Mouse (Mus musculus) embryo, embryonic 10 days (tissue): ENCODE results near the gene Nfatc2.

ENCODE experiments used
- DNase-seq: peaks from one replicate; pipeline ENCODE4 v3.0.0-alpha.2; 2015; ENCODE audit warnings: low spot score

Gene Nfatc2

DNA sequence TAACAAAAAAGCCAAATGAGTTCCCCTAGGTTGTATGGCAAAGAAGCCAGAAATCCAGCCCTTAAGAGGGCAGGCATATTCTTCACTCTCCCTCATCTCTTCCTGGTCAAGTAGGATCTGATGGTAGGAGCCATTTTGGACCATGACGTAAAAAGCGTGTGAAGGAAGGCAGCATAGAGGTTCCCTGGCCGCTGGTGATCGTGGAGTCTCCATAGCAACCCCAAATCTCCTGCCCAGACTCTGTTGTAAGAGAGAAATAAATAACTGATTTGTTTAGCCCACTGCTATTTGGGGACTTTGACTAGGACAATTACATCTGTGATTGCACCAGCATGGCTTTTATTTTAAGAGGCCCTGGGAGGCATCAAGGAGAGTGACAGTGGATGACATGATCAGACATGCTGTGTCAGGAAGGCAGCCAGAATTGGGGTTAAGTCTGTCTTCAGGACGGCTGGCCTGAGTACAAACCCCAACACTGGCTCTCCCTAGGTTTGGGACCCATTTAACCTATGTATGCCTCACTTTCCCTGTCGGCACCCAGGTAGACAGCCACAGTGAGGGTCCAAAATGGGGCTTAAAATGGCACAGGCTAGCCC is 8.3 kb upstream of the Nfatc2 start:
- DNase-seq: no peak

DNA sequence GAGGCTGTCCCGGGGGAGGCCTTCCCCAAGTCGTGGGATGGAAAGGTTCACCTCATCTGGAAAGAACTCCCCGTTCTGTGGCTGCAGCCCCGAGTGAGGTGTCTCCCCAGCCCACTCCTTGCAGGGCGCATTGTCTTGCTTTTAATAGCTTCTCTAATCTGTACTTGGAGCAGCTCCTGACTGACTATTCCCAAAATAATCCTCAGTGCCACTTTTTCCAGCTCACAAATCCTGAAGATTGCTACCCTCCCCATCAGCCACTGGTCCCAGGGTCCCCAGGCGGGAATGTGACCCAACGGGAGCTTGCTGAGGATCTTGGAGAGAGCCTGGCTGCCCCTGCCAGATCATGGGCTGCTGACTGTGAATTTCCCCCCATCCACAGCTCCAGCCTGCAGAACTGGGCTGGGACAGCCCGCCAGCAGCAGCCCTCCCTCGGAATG is 6.7 kb upstream of the Nfatc2 start:
- DNase-seq: no peak

DNA sequence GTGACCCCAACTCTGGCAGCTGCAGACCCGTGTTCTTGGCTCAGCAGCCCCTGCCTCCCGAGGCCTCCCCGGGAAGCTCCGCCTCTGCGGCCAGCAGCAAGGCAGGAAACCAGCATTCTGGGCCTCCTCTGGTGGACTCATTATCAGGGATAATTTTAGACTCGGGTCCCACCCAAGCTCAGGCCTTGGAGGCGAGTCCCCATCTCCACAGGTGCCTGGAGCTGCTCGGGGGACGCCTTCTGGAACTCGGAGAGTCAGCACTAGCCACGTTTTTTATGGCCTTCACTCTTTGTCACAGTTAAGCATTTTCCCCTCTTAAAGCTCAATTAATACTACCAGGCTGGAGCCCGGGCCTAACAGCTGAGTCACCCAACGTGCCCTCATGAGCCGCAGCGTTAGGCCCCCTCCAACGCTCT is 3.2 kb upstream of the Nfatc2 start:
- DNase-seq: no peak

DNA sequence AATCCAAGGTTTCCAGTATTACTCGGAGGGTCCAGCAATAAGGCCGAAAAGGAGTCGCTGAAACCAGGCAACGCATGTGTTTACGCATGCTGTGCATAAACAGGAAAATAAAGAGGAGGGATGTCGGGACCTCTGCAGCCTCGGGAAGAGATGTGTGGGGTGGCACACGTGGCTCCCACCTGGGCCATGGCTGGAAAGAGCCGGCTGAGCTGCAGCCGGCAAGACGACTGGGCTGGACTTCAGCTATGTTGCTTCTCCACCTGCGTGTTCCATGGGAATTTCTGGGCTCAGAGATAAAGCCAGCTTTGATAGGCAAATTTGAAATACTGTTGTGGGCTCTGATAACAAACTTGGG is 907 bp upstream of the Nfatc2 start:
- no peak for DNase-seq

DNA sequence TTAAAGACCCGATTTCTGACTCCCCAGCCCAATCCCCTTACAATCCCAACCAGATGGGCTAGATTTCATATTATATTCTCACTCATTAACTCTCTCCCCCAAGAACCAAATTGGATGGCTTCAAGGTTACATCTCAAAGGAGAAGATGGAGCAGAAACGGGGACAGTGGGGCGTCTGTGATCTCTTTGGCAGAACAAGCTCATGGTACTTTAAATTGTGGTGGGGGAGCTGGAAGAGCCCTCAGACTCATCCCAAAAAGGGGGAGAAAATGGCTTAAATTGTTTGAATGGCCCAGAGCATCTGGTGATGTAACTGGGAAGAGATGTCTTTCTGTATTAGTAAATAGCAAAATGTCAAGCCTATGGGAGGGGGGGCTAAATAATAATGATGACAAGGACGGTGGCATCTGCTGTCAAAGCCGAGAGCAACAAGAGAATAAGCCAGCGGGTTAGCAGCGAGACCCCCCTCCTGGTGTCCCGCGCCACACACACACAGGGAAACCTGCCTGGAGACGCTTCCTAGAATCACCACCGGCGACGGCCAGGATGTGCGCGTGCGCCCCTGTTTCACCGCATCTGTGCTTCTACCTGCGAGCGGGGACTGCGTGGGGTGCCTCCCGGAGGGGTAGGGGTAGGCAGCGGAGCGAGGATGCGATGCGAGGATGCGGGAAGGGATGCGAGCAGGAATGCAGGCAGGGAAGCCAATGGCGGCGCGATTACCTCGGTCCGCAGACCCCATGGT is 537 bp downstream of the Nfatc2 start:
- peak; percentile 52 for DNase-seq

DNA sequence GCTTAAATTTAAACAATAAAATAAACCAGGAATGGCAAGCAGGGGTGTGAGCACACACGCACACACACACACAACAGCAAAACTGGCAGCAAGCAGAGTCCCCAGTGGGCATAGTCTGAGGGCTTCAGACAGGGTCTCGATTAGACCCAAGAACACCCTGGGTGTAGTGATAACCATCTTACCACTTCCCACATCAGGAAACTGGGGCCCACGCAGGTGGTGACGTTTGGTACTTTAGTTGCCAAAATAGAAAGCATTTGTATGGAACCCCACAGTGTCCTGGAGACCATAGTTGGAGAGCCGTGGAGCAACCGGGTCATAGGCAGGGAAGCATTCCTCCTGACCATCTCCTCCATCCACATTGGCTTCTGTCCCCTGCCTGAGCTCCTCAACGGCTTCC is 5.8 kb downstream of the Nfatc2 start:
- DNase-seq: no peak

DNA sequence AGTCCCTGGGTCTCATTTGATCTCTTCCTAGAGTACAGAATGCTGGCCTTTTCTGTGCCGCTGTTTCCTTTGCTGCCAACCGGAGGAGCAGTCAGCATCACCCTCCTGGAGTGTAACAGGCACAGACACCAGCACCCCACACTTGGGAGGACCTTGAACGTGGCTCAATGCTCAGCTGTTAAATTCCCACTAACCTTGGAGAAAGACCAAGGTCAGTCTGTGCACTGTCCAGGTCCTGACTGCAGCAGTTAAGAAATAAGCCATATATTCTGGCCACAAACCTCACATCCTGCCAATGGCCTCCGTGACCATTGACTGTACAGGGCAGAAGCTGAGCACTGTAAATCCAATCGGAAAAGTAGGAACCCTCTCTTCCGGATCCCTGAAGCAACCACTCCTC is 7.8 kb downstream of the Nfatc2 start:
- DNase-seq: no peak

DNA sequence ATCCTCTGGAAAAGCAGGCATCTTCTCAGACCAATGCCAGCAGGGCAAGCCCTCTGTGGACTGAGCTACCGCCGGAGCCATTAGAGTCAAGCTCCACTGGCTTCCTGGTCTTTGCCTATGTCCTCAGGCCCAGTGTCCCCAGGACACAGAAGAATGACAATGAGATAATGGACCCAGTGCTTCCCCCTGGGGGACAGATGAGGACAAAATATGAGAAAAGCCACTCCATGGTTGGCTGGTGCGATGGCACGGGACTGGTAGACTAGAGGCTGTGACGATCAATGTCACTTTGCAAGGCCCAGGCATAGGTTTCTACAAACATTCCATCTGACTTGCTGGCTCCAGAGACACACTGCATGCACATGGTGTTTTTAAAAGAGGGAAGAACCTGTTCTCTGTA is 8.5 kb downstream of the Nfatc2 start:
- no peak for DNase-seq

DNA sequence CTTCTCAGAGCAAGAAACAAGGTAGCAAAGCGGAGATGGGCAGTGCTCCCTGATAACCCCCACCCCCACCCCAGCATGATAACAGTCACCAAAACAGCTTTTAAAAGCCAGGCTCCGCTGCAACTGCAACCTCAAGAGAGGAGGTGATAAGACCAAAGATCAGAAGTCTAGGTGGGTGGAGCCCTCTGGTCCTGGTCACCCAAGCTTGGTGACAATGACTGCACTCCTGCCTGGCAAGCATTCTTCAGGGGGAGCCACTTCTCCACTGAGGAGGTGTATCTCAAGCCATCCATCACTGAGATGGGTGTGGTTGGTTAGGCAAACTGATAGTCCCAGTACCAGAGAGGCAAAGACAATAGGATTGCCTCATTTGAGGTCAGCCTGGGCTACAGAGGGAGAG is 10.4 kb downstream of the Nfatc2 start:
- DNase-seq: no peak

DNA sequence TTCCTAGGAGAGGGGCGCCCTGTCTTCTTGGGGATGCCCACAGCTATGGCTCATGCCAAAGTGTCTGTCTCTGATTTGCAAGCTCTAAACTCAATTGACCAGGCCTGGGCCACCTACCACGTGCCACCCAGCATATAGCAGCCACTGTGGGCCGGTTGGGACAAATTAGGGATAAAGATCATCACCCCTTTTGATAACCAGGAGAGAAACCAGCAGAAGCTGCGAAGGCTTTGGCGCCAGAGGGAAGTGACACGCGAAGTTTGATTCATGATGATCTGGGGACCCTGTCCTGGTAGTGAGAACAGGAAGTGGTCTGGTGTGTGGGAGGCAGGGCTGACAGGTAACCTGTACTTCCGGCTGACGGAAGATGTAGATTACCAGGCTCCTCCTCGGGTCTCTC is 10.9 kb downstream of the Nfatc2 start:
- no peak for DNase-seq

DNA sequence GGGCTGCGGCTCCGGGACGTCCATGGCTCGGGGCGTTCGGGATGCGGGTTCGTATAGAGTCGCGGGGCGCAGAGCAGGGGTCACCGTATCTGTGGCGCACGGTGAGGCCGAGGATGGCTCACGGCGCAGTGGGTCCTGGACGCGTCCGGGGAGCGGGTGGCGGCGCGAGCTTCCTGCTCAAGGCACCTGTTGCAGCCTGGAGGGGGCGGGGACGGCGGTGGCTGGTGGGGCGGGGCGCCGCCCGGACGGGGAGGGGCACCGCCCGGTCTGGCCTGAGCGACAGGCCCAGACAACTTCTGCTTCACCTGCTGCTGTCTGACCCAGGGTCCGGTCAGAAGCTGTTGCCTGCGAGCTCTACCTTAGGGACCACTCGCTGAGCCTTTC is 11.3 kb downstream of the Nfatc2 start:
- peak; percentile 21 for DNase-seq

DNA sequence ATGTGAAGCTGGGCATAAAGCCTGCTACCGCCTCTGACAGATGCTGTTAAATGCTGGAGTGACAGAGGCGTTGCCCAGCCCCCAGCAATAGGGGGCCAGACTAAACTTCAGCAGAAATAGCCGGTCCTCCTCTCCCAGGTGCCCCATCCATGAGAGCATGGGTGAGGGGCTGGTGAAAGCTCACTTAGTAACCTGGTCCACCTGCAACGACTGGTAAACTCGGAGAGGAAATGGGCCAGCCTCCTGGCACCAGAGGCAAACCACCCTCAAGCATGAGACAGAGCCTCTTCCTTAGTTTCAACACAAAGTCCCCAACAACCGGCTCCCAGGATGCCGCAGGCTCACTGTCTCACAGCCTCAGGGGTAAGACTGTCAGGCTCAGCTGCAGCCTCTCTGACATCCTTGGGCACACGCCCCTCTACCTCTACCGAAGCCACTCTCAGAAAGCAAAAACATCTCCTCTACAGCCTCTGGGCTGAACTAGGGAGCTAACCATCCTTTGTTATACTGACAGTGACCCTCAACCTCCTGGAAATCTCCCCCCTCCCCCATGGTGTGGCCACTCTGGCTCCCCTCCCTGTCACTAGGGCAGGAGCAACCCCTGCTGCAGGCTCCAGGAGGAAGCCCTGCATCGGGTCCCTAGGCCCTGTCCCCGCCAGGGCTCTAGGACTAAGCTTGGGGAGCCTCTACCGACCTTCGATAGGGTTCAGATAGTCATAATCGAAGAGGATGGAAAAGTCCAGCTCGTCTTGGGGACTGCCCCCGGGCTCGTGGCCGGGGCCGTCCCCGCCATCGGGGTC is 11.9 kb downstream of the Nfatc2 start:
- DNase-seq: no peak

DNA sequence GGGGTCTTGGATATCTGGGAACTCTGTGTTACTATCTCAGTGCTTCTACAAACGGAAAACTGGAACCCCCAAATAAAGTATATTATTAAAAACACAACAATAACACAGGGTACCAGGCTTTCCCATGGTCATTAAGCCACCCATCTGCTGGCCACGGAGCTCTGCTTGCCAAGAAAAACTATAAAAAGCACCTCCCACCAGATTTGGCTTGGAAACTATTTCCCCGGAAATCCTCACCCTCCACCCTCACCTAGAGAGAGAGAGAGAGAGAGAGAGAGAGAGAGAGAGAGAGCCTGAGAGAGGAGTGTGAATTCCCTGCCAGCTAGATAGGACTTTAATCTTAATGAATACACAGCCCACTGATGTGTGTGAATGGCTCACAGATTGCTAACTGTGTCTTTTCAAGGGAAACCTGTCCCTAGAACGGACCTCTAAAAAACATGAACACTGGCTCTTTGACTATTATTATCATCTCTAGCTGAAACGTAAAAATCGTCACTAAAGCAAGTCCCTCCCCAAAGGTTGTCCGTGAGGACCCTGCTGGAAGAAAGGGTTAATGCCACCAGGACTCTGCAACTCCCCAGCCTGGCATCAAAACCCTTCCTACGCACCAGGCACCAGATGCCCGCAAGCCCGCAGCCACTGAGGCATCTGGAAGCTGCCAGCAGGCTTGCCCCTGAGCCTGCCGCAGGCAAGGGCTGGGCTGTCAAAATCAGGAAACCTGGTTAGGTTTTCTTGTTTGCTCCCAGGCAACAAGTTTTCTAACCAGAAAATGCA is 12.7 kb downstream of the Nfatc2 start:
- DNase-seq: no peak

DNA sequence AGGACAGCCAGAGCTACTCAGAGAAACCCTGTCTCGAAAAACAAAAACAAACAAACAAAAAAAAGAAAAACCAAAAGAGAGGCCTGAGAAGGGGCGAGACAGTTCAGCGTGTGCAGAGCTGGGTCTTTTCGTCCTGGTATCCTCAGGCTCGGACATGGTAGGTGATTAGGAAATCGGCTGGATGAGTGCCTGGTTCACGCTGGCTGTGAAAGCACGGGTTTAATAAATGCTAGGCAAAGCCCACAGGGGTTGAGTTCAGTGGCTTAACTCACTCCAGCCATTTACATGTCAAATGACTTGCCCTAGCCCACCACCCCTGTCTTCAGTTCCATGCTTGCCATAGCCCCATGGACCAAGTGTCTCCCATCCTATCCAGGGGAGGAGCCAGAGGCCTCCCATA is 14.3 kb downstream of the Nfatc2 start:
- no peak for DNase-seq

DNA sequence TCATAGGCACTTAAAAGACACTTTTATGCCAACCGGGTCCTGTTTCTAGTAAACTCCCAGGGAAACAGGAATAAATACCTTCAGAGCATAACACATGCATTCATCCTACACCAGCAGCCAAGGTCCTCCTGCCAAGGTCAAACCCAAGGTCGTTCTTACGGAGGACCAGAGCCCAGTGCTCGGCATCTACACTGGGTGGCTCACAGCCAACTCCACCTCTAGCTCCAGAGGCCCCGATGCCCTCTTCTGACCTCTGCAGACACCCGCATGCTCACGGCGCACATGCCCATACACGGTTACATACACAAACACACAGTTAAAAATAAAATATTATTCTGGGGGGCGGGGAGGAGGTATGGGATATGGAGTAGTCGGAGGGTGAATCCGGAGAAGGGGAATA is 14.9 kb downstream of the Nfatc2 start:
- DNase-seq: no peak

DNA sequence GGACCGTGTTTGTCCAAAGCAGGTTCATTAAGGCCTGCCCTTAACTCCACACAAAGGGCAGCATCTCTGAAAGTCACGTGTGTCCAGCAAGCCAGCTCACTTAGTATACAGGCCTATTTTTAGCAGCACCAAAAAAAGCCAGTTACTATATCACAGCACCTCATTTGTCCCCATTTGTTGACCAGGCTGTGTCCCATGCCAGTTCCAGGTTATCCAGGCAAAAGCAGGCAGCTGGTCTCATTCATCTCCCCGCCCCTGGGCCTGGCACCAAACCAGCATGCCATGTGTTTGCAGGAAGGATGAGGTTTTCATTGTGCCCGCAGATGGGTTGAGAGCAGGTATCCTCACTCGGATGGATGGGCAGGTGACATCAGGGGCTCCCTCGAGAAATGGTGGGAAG is 16.6 kb downstream of the Nfatc2 start:
- DNase-seq: no peak

DNA sequence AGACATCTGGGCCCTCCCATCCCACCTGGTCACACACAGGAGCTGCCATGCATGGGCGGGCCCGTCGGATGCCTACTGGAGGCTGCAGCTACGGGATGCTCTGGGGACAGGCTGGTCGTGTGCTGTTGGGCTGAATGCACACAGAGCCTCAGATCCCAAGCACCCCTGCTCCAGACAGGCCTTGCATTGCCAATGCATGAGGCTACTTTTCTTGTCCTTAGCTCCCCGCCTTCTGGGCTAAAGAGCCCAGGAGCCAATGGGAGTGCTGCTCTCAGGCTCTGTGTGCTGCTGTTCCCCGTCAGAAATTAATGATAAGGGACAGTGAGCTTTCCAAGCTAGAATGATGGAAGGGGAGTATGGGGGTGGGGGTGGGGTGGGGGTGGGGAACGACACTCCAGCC is 17.0 kb downstream of the Nfatc2 start:
- no peak for DNase-seq

DNA sequence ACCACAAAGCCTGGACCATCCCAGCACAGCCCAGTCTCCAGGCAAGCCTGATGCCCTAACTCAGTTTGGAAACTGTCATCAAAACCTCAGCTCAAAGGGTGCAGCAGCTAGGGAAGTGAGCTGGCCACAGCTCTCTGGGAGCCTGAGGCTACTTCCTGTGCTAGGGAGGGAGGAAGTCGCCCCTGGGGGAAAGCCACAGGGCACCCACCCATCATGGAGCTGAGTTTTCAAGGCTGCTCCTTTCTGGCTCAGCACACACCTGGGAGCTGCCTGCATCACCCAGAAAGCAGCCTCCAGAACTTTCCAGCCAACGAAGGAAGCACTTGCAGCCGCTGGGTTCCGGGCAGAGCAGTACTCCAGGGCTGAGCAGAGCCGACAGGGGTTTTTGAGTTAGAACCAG is 18.4 kb downstream of the Nfatc2 start:
- no peak for DNase-seq

DNA sequence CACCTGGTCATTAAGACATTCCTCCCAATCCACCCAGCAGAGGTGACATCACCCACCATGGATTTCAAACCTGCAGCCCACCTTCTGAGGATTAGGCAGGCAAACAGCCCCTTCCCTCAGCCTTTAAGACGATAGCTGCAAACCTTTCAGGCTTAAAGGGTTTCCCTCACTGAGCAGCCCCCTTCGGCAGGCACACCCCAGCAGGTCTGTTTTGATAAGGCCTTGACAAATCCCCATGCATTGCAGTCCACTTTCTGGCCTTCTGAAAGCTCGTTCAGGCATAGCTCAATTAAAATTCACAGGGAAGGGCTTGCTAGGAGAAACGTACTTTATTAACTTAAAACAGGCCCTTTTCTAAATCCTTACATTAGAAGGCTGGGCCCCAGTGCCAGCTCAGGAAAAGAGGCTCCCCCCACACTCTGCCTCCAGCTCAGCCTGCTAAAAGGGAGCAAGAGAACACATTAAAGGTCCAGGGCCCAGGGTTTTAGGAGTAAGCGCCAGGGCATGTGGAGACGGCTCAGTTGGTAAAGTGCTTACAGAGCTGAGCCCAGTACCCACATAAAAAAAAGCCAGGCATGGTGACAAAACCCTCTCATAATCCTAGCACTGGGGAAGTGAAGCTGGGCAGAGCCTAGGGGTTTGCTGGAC is 20.1 kb downstream of the Nfatc2 start:
- no peak for DNase-seq

DNA sequence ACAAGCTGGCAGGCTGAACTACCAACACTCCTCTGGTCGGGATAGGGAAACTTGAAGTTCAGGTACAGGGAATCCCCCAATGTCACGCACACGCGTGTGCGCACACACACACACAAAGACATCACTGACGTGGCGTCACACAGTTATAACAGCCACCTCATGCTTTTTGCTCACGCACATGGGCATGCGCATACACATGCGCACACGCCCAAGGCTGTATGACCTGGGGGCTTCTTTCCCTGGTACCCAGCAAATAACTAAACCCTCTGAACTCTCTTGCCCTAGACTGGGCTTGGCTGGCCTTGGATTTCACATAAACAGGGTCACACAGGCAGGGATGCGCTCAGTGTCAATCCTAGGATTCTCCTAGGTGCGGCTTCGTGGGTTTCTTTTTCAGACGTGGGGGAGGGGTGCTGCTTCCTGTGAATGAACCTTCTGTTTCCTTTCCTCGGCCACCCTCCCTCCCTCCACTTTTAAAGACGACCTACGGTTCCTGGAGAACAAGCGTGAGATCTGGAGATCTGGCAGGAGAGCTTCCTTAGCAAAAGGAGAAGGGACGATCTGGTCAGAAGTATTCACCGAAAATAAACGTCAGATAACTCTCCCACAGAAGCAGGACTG is 21.1 kb downstream of the Nfatc2 start:
- DNase-seq: no peak

DNA sequence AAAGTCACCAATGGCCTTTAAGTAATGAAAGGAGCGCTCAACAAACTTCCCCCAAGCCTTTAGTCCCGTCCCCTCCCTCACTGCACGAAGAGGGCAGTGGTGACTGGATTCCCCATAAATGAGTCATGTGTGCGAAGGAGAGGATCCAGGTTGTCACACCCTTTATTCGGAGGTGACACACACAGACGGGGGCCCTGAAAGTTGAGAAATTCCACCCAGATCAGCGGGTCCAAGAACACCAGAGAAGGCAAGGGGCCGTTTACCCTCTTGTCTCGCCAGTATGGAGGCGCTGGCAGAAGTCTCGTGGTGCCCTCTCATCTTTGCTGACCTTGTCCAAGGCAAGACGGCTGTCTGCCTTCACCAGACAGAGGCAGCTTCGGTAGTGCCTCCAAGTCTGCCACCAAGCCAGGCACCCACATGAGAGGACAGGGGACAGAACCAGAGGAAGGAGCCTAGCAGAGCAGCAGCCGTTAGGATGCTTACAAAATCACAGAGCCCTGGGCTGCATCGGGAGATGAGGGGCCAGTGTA is 21.8 kb downstream of the Nfatc2 start:
- no peak for DNase-seq
